Mouse (Mus musculus) embryonic fibroblast, embryonic 13.5 days (primary cell): ENCODE measurements around the gene Obsl1.

Experiments
- CTCF ChIP-seq: IDR thresholded peaks from 2 replicates; pipeline ENCODE4 v1.5.1; 2011; ENCODE audit warnings: mild to moderate bottlenecking, control low read depth, low read length, moderate library complexity, borderline replicate concordance; ENCODE audit not compliant: insufficient read depth
- POLR2A ChIP-seq: IDR thresholded peaks from 2 replicates; pipeline ENCODE4 v1.6.1; 2011; ENCODE audit warnings: low read depth, mild to moderate bottlenecking, control low read depth, low read length, moderate library complexity

- no peak for TF ChIP-seq POLR2A
- TF ChIP-seq CTCF, result no peak
Measured at GRCm38 (mm10) chr1:75455948-75456347, 50.3 kb downstream of the Obsl1 start.
